Mouse (Mus musculus) bone marrow macrophage, adult 2 months (primary cell): ENCODE results near the gene Dnah17.

Experiments used
- CTCF ChIP-seq: IDR thresholded peaks from 2 replicates; pipeline ENCODE4 v1.5.1; 2012; ENCODE audit warnings: low read depth, mild to moderate bottlenecking, low read length, moderate library complexity
- POLR2A ChIP-seq: IDR thresholded peaks from 2 replicates; pipeline ENCODE4 v1.6.1; 2012; ENCODE audit warnings: mild to moderate bottlenecking, low read depth, low read length, borderline replicate concordance

DNA sequence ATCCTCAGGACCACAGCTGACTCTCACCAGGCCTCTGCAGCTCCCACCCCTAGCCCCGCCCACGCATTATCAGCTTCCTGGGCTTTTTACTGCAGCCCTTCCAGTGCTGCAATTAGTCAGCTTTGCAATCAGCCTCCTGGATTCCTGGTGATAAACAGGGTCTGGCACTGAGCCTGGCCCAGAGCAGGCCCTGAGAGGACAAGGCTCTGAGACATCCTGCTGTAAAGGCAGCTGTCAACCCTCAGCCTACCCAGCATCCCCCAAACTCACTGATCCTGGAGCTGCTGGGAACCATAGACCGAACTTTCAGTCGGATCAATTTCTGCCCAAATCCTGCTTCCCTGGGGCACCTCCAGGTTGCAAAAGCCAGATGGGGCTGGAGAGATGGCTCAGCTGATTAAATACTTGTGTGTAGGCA, 3.3 kb upstream of the Dnah17 start:
- no peak for TF ChIP-seq CTCF
- TF ChIP-seq POLR2A = no peak
